Mouse (Mus musculus): ENCODE measurements around the gene Vmn1r18. TPM values are rescaled to one million over a fixed set of nuclear protein-coding genes. Genes with fewer than 3 reads are reported as not detected.

Gene Vmn1r18
- polyA plus RNA-seq (2017; shearing (Covaris generic)), result not detected

DNA sequence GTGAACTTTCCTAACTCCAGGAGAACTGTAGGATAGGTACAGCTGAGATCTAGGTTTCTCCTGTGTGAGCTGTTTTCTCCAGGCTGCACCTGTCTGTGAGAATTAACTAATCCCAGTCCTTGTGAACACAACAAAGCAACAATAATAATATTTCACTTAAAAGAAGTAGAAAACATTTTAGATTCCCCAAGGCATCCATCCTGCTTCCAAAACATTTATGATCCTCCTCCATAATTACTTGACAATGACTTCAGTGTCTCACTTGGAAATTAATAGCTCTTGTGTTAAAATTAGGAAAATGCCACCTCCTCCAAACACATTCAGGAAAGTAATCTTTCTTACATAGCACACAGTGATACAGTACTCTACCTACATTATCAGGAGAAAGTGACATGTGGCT, at the start of gene Vmn1r18:
Gene Vmn1r18 (minus strand): TSS at position 101 of the 400 bp plus-strand sequence.

DNA sequence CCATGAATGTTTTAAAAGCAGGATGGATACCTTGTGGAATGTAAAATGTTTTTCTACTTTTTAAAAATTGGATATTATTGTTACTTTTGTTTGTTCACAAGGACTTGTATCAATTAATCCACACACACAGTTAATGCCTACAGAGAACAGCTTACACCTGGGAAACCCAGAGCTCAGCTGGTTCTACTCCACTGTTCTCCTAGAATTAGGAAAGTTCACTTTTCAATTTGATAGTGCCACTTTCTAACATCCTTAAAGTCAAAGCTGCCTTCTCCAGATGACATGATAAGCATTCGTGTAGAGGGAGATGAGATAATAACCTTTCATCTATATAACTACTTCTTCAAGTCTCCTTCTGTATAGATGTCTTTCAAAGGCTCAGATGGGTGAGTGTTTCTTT, 33.0 kb upstream of the Vmn1r18 start, which contains the start of gene Vmn1r20:
Gene Vmn1r20 (plus strand): TSS at position 301 of the 400 bp plus-strand sequence.

DNA sequence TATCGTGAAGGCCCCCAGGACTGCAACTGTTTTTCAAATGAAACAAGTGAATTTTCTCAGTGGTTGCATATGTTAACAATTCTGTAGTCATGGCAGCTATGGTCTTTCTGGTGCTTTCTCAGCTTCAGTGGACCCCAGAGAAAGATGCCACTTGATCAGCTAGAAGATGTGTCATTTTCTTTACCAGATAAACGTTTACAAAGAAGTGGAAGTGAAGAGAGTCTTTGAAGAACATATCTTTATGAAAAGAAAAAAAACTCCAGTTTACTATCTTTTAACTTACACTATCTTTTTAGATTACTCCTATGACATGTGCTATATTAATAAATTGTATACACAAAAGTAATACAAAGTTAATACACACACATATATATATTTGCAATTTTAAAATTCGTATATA, 7.9 kb upstream of the Vmn1r18 start, which contains the start of gene Vmn1r19:
Gene Vmn1r19 (plus strand): TSS at position 301 of the 400 bp plus-strand sequence.

DNA sequence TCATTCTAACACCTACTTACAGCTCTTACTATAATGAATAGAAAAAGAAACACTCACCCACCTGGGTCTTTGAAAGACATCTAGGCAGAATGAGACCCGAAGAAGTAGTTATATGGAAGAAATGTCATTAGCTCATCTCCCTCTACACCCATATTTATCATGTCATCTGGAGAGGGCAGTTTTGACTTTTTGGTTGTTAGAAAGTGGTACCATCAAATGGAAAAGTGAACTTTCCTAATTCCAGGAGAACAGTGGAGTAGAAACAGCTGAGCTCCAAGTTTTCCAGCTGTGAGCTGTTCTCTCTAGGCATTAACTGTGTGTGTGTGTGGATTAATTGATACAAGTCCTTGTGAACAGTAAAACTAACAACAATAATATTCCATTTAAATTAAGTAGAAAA, 32.0 kb downstream of the Vmn1r18 start, which contains the start of gene Vmn1r17:
Gene Vmn1r17 (minus strand): TSS at position 101 of the 400 bp plus-strand sequence.

DNA sequence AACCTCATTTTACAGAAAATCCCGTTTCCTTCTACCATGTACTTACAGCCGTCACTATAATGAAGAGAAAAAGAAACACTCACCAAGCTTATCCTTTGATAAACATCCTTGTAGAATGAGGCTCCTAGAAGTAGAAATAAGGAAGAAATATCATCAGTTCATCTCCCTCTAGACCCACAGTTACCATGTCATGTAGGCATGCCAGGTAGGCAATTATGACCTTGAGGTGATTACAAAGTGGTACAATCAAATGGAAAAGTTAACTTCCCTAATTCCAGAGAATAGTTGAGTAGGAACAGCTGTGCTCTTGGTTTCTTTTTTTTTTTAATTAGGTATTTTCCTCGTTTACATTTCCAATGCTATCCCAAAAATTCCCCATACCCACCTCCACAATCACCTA, 66.2 kb downstream of the Vmn1r18 start, which contains the start of gene Vmn1r16:
Gene Vmn1r16 (minus strand): TSS at position 101 of the 400 bp plus-strand sequence.

Other genes starting within 250 kb of the Vmn1r18 start
- 0.04 TPM for gene Vmn1r12, start 238.9 kb downstream of the Vmn1r18 start, polyA plus RNA-seq (2017; shearing (Covaris generic))
- gene Vmn1r13, start 192.5 kb downstream of the Vmn1r18 start, polyA plus RNA-seq (2017; shearing (Covaris generic)), result 0.38 TPM
- 0.06 TPM for gene Vmn1r14, start 164.1 kb downstream of the Vmn1r18 start, polyA plus RNA-seq (2017; shearing (Covaris generic))
- not detected for gene Vmn1r15, start 137.8 kb downstream of the Vmn1r18 start, polyA plus RNA-seq (2017; shearing (Covaris generic))
- not detected for gene Vmn1r16, start 66.3 kb downstream of the Vmn1r18 start, polyA plus RNA-seq (2017; shearing (Covaris generic))
- not detected for gene Vmn1r17, start 32.1 kb downstream of the Vmn1r18 start, polyA plus RNA-seq (2017; shearing (Covaris generic))
- not detected for gene Vmn1r19, start 8.0 kb upstream of the Vmn1r18 start, polyA plus RNA-seq (2017; shearing (Covaris generic))
- gene Vmn1r20, start 33.1 kb upstream of the Vmn1r18 start, polyA plus RNA-seq (2017; shearing (Covaris generic)), result not detected
- gene Ppm1k, start 139.7 kb upstream of the Vmn1r18 start, polyA plus RNA-seq (2017; shearing (Covaris generic)), result 13.2 TPM
- gene Herc6, start 185.2 kb upstream of the Vmn1r18 start, polyA plus RNA-seq (2017; shearing (Covaris generic)), result 28.3 TPM